ENCODE assay signal across 15 mouse cellular contexts in the genomic region with DNA sequence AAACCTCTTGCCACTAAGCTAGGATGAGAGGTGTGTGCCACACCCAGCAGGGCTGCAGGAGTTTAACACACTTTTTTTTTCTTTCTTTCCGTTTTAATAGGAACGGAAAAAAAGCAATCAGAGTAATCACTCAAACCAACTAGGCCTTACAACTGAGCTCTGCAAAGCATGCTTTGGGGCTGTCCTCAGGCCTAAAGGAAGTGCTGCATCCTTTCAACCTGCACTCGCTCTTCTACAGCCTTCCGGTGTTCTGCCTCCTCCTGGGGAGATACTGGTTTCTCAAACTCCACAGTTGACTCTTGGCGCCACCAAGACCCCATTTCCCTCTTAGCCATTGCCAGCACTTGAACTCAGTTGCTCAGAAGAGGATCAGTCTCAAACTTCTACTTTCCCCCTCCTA.
"Had no signal": no experiment of that assay in that cellular context is flagged by ENCODE, and none has a peak within 500 bp of the region (broad histone marks: within the 10 kb centered on the region; RNA-seq: fewer than 3 reads in every experiment).

No protein-coding gene starts in this region.

- ATAC-seq: lung, postnatal 0 days had no signal

- H3K27ac ChIP-seq: limb, embryonic 13.5 days; liver, embryonic 14.5 days; midbrain, embryonic 10.5 days; neural tube, embryonic 13.5 days; stomach, postnatal 0 days had no signal

- H3K4me3 ChIP-seq: limb, embryonic 13.5 days; midbrain, embryonic 10.5 days; neural tube, embryonic 13.5 days had no signal

- H3K36me3 ChIP-seq: limb, embryonic 13.5 days; midbrain, embryonic 10.5 days; neural tube, embryonic 13.5 days had no signal

- H3K27me3 ChIP-seq: neural tube, embryonic 13.5 days had no signal

- DNase-seq: kidney, adult 11 months; kidney, adult 9 months; kidney, postnatal 10 days; layer of hippocampus, adult 9-11 months; left cerebral cortex, postnatal 4 days; lung, adult 2 months; lung, postnatal 4 days; midbrain, embryonic 14.5 days; right cerebral cortex, postnatal 14 days had no signal
